8 mouse cellular contexts compared by ENCODE assay signal in the genomic region with DNA sequence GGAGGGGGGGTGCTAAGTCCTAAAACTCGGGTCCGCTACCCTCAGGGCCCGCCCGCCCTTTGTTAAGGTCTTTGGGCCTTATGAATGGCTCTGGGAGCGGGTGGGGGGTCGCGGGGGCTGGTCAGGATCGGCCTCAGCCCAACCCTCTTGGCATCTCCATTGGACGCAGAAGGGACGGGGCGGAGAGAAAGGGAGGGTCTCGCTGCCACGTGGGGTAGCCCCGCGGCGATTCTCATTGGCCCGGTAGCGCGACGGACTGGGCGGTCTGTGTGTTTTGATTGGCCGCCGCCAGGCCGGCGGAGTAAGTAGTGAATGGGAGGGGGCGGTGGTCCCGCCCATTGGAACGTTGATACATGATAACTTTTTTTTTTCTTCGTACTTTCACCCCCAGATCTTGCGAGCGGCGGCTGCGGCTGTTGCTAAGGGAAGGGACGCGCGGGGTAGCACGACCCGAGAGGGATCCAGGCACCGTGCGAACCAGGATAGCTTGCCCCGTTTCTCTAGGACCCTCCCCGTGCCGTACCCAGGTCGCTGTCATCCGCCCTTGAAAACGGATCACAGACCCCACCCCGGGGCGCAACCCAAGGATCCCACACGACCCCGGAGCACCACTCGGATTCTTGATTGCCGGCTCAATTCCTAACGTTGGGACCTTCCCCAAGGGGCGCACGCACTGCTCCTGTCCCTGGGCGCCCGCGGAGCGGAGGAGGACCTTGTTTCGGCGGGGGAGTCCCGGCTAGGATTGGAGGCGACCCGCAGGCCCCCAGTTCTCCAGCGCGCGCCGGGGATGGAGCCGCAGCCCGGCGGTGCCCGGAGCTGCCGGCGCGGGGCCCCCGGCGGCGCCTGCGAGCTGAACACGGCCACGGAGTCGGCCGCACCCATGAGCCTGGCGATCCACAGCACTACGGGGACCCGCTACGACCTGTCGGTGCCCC. TPM values are rescaled to one million over a fixed set of nuclear protein-coding genes. Genes with fewer than 3 reads are reported as not detected.
DNase-seq lines count a peak whose midpoint lies in the region; ATAC-seq and TF ChIP-seq lines count a peak whose summit lies in the region.

No protein-coding gene starts in this region.

- H3K27me3 ChIP-seq in erythroblast, embryonic 14.5 days (ENCODE audit: control insufficient read depth): no peaks in the 10 kb centered on the region
- H3K27me3 ChIP-seq in heart, embryonic 12.5 days (replicated peaks): no peaks in the 10 kb centered on the region
- no peaks in the 10 kb centered on the region for H3K27me3 ChIP-seq in kidney, postnatal 0 days (ENCODE audit: insufficient read depth, low read length)
- no peaks in the 10 kb centered on the region for H3K27me3 ChIP-seq in liver, embryonic 11.5 days (replicated peaks; ENCODE audit: control insufficient read depth, insufficient read depth, low read length)
- no peaks in the 10 kb centered on the region for H3K27me3 ChIP-seq in myocyte (ENCODE audit: control insufficient read depth, insufficient read depth, insufficient read length)

- peak overlapping the region; percentile 98 for H3K27ac ChIP-seq in heart, embryonic 12.5 days (ENCODE audit: poor library complexity, severe bottlenecking)
- peak overlapping the region; percentile 100 for H3K27ac ChIP-seq in kidney, postnatal 0 days
- H3K27ac ChIP-seq in liver, embryonic 11.5 days (ENCODE audit: low read depth, low read length): peak overlapping the region; percentile 99

- no peak for TF ChIP-seq CTCF in kidney, postnatal 0 days (IDR thresholded peaks at IDR 0.05; ENCODE audit: low read depth)

- peak; percentile 83 for ATAC-seq in heart, embryonic 12.5 days (ENCODE audit: insufficient number of reproducible peaks, low FRiP score)
- peak; percentile 70 for ATAC-seq in kidney, postnatal 0 days (replicated peaks; ENCODE audit: low FRiP score, low read depth)
- ATAC-seq in liver, embryonic 11.5 days (replicated peaks; ENCODE audit: low FRiP score): peak; percentile 79

- H3K4me1 ChIP-seq in erythroblast, embryonic 14.5 days (ENCODE audit: control insufficient read depth): peaks cover 96% of the 10 kb centered on the region
- H3K4me1 ChIP-seq in heart, embryonic 12.5 days (replicated peaks): peaks cover 65% of the 10 kb centered on the region
- peaks cover 39% of the 10 kb centered on the region; the same call in 1 of the 2 replicates for H3K4me1 ChIP-seq in kidney, postnatal 0 days (replicated peaks; ENCODE audit: insufficient read depth, low read length)
- H3K4me1 ChIP-seq in liver, embryonic 11.5 days (replicated peaks; ENCODE audit: control insufficient read depth, insufficient read depth, low read length): peaks cover 64% of the 10 kb centered on the region

- peaks cover 82% of the 10 kb centered on the region for H3K36me3 ChIP-seq in erythroblast, embryonic 14.5 days (ENCODE audit: control insufficient read depth)
- H3K36me3 ChIP-seq in heart, embryonic 12.5 days: peaks cover 70% of the 10 kb centered on the region
- peaks cover 38% of the 10 kb centered on the region for H3K36me3 ChIP-seq in kidney, postnatal 0 days (ENCODE audit: insufficient read depth, low read length)
- peaks cover 49% of the 10 kb centered on the region for H3K36me3 ChIP-seq in liver, embryonic 11.5 days (ENCODE audit: control insufficient read depth, insufficient read depth, low read length)
- H3K36me3 ChIP-seq in myocyte (ENCODE audit: control insufficient read depth, insufficient read depth): peaks cover 31% of the 10 kb centered on the region

- peaks cover 58% of the 10 kb centered on the region for H3K79me2 ChIP-seq in myocyte (ENCODE audit: control insufficient read depth, insufficient read depth)

- peak overlapping the region; percentile 100 for H3K9ac ChIP-seq in heart, embryonic 12.5 days
- peak overlapping the region; percentile 98 for H3K9ac ChIP-seq in kidney, postnatal 0 days (ENCODE audit: low read depth, low read length)
- H3K9ac ChIP-seq in liver, embryonic 11.5 days (ENCODE audit: low read depth, low read length): peak overlapping the region; percentile 97

- peak overlapping the region; percentile 95 for H3K4me3 ChIP-seq in erythroblast, embryonic 14.5 days (replicated peaks)
- H3K4me3 ChIP-seq in heart, embryonic 12.5 days: peak overlapping the region; percentile 90
- H3K4me3 ChIP-seq in kidney, postnatal 0 days (replicated peaks; ENCODE audit: low read depth, low read length): peak overlapping the region; percentile 99
- peak overlapping the region; percentile 91 for H3K4me3 ChIP-seq in liver, embryonic 11.5 days (ENCODE audit: low read depth, low read length)
- peak overlapping the region; percentile 100 for H3K4me3 ChIP-seq in myocyte

- H3K9me3 ChIP-seq in erythroblast, embryonic 14.5 days (ENCODE audit: control insufficient read depth, low read length): no peaks in the 10 kb centered on the region
- H3K9me3 ChIP-seq in heart, embryonic 12.5 days (replicated peaks): no peaks in the 10 kb centered on the region
- H3K9me3 ChIP-seq in kidney, postnatal 0 days (replicated peaks; ENCODE audit: low read length): no peaks in the 10 kb centered on the region
- no peaks in the 10 kb centered on the region for H3K9me3 ChIP-seq in liver, embryonic 11.5 days (ENCODE audit: control insufficient read depth, low read length)

- peak; percentile 91 for TF ChIP-seq POLR2A in myocyte (IDR thresholded peaks at IDR 0.05; ENCODE audit: insufficient read length, low read depth)

- peak overlapping the region; percentile 69 for H3ac ChIP-seq in myocyte (ENCODE audit: control insufficient read depth, insufficient read length)

- under 1% methylated on average over 88 of the region's 88 CpGs for WGBS in heart, embryonic 12.5 days
- 1% methylated on average over 78 of the region's 88 CpGs for WGBS in kidney, postnatal 0 days
- under 1% methylated on average over 87 of the region's 88 CpGs for WGBS in liver, embryonic 11.5 days

- peak; percentile 99 for DNase-seq in CD4-positive, CD25-positive, alpha-beta regulatory T cell, adult 2 months (ENCODE audit: low read depth, low spot score)
- DNase-seq in brain, embryonic 18.5 days (ENCODE audit: low read depth, low spot score): peak; percentile 99
- DNase-seq in kidney, postnatal 0 days (ENCODE audit: low spot score): peak; percentile 99
- no peak for DNase-seq in liver, embryonic 11.5 days (ENCODE audit: low spot score)
- peak; percentile 95 for DNase-seq in spleen, postnatal 4 days (ENCODE audit: low spot score in 2 of 2)

- peak overlapping the region; percentile 87 for H3K4me2 ChIP-seq in heart, embryonic 12.5 days
- peak overlapping the region; percentile 69 for H3K4me2 ChIP-seq in kidney, postnatal 0 days (ENCODE audit: low read length)
- peak overlapping the region; percentile 79 for H3K4me2 ChIP-seq in liver, embryonic 11.5 days
- H3K4me2 ChIP-seq in myocyte (ENCODE audit: low read depth): peak overlapping the region; percentile 61

TF ChIP-seq in myocyte, 11 proteins besides CTCF, POLR2A, EP300 and RAD21:
- TF ChIP-seq E2F4 (IDR thresholded peaks at IDR 0.05; ENCODE audit: insufficient read depth): no peak
- TF ChIP-seq POLR2AphosphoS2 (IDR thresholded peaks at IDR 0.05; ENCODE audit: insufficient read length, low read depth): peak; percentile 96
- TF ChIP-seq MYOG (IDR thresholded peaks at IDR 0.05; ENCODE audit: control insufficient read depth in 1 of 3, insufficient read depth in 1 of 3, insufficient read length in 2 of 3, low read depth in 2 of 3): peak in 1 of 3 experiments; percentile 1
- TF ChIP-seq USF1 (IDR thresholded peaks at IDR 0.05; ENCODE audit: low read depth): peak; percentile 86
- TF ChIP-seq REST (IDR thresholded peaks at IDR 0.05; ENCODE audit: insufficient read depth, insufficient read length): peak; percentile 16
- TF ChIP-seq CEBPB (IDR thresholded peaks at IDR 0.05; ENCODE audit: insufficient read depth, poor library complexity, severe bottlenecking): no peak

RNA-seq across cellular contexts. Expression of gene Midn, which starts 1.5 kb away (rescaled TPM):
- 7.0 and 9.3 TPM in 2 replicates for polyA plus RNA-seq in erythroblast, embryonic 14.5 days (2012)
- 25.9 and 28.9 TPM in 2 replicates for polyA plus RNA-seq in heart, embryonic 12.5 days (2016; fragmentation: Nextera tagmentation; extraction: Ambion mirVana)
- 13.7 and 18.6 TPM in 2 replicates for polyA plus RNA-seq in kidney, postnatal 0 days (2015; fragmentation: Nextera tagmentation; extraction: Ambion mirVana)
- 19.2 and 20.1 TPM in 2 replicates for polyA plus RNA-seq in liver, embryonic 11.5 days (2014; fragmentation: Nextera tagmentation; extraction: Ambion mirVana)
- 131 TPM for polyA plus RNA-seq in myocyte (2012; fragmentation: generic; extraction: Trizol)

RNA-seq across cellular contexts. Expression of gene Cbarp, which starts 8.9 kb away (rescaled TPM):
- polyA plus RNA-seq in erythroblast, embryonic 14.5 days (2012): 0.15 and 0.52 TPM in 2 replicates
- 1.7 and 3.6 TPM in 2 replicates for polyA plus RNA-seq in heart, embryonic 12.5 days (2016; fragmentation: Nextera tagmentation; extraction: Ambion mirVana)
- 4.7 and 6.4 TPM in 2 replicates for polyA plus RNA-seq in kidney, postnatal 0 days (2015; fragmentation: Nextera tagmentation; extraction: Ambion mirVana)
- polyA plus RNA-seq in liver, embryonic 11.5 days (2014; fragmentation: Nextera tagmentation; extraction: Ambion mirVana): 2.8 and 3.1 TPM in 2 replicates
- polyA plus RNA-seq in myocyte (2012; fragmentation: generic; extraction: Trizol): 10.0 TPM

RNA-seq across cellular contexts. Expression of gene Atp5d, which starts 11.1 kb away (rescaled TPM):
- 139 and 144 TPM in 2 replicates for polyA plus RNA-seq in erythroblast, embryonic 14.5 days (2012)
- polyA plus RNA-seq in heart, embryonic 12.5 days (2016; fragmentation: Nextera tagmentation; extraction: Ambion mirVana): 827 and 861 TPM in 2 replicates
- 936 and 986 TPM in 2 replicates for polyA plus RNA-seq in kidney, postnatal 0 days (2015; fragmentation: Nextera tagmentation; extraction: Ambion mirVana)
- polyA plus RNA-seq in liver, embryonic 11.5 days (2014; fragmentation: Nextera tagmentation; extraction: Ambion mirVana): 482 and 514 TPM in 2 replicates
- 1,163 TPM for polyA plus RNA-seq in myocyte (2012; fragmentation: generic; extraction: Trizol)

RNA-seq across cellular contexts. Expression of gene Cirbp, which starts 16.2 kb away (rescaled TPM):
- 3.9 and 4.3 TPM in 2 replicates for polyA plus RNA-seq in erythroblast, embryonic 14.5 days (2012)
- polyA plus RNA-seq in heart, embryonic 12.5 days (2016; fragmentation: Nextera tagmentation; extraction: Ambion mirVana): 110 and 118 TPM in 2 replicates
- polyA plus RNA-seq in kidney, postnatal 0 days (2015; fragmentation: Nextera tagmentation; extraction: Ambion mirVana): 290 and 317 TPM in 2 replicates
- polyA plus RNA-seq in liver, embryonic 11.5 days (2014; fragmentation: Nextera tagmentation; extraction: Ambion mirVana): 22.5 and 25.1 TPM in 2 replicates
- polyA plus RNA-seq in myocyte (2012; fragmentation: generic; extraction: Trizol): 54.2 TPM

RNA-seq across cellular contexts. Expression of gene 1600002K03Rik, which starts 23.2 kb away (rescaled TPM):
- 0.60 and 0.99 TPM in 2 replicates for polyA plus RNA-seq in erythroblast, embryonic 14.5 days (2012)
- 10.4 and 11.7 TPM in 2 replicates for polyA plus RNA-seq in heart, embryonic 12.5 days (2016; fragmentation: Nextera tagmentation; extraction: Ambion mirVana)
- 9.3 and 11.0 TPM in 2 replicates for polyA plus RNA-seq in kidney, postnatal 0 days (2015; fragmentation: Nextera tagmentation; extraction: Ambion mirVana)
- polyA plus RNA-seq in liver, embryonic 11.5 days (2014; fragmentation: Nextera tagmentation; extraction: Ambion mirVana): 21.8 and 27.4 TPM in 2 replicates
- polyA plus RNA-seq in myocyte (2012; fragmentation: generic; extraction: Trizol): 23.5 TPM
